Mouse (Mus musculus) testis, adult 2 months (tissue): ENCODE results near the gene Gm11639. TPM values are rescaled to one million over a fixed set of nuclear protein-coding genes. Genes with fewer than 3 reads are reported as not detected.
A peak's percentile ranks its signal among the peaks of the same experiment; 100 is the strongest.

ENCODE experiments used
- H3K27ac ChIP-seq: fragments of 200-500 bp; 2 replicates; pipeline ENCODE4 v1.5.1; 2012; ENCODE audit warnings: low read depth, low read length; ENCODE audit not compliant: control insufficient read depth, insufficient read depth
- H3K27me3 ChIP-seq: fragments of 200-500 bp; 2 replicates; pipeline ENCODE4 v1.6.1; 2012; ENCODE audit warnings: mild to moderate bottlenecking, low read length, moderate library complexity; ENCODE audit not compliant: control insufficient read depth, insufficient read depth
- H3K36me3 ChIP-seq: fragments of 200-500 bp; 2 replicates; pipeline ENCODE4 v1.6.1; 2012; ENCODE audit warnings: mild to moderate bottlenecking, low read length; ENCODE audit not compliant: control insufficient read depth, insufficient read depth
- H3K4me1 ChIP-seq: fragments of 200-500 bp; 2 replicates; pipeline ENCODE4 v1.6.1; 2012; ENCODE audit warnings: low read length; ENCODE audit not compliant: control insufficient read depth, insufficient read depth
- H3K4me3 ChIP-seq: fragments of 200-500 bp; 2 replicates; pipeline ENCODE4 v1.5.1; 2012; ENCODE audit warnings: low read depth, mild to moderate bottlenecking, low read length, moderate library complexity, mixed read lengths; ENCODE audit not compliant: control insufficient read depth
- CTCF ChIP-seq: fragments of 200-500 bp; IDR thresholded peaks from 2 replicates; pipeline ENCODE4 v1.5.1; 2012; ENCODE audit warnings: low read depth, mild to moderate bottlenecking, inconsistent platforms, low read length, moderate library complexity; ENCODE audit not compliant: control insufficient read depth, insufficient read depth, insufficient replicate concordance
- POLR2A ChIP-seq: fragments of 200-500 bp; IDR thresholded peaks from 2 replicates; pipeline ENCODE4 v1.6.1; 2012; ENCODE audit warnings: low read depth, mild to moderate bottlenecking, inconsistent platforms, low read length, moderate library complexity; ENCODE audit not compliant: control insufficient read depth
- polyA plus RNA-seq: library from polyadenylated mRNA; depleted of rRNA; stranded (reverse); fragments of >200 nt; gene quantifications from 2 replicates; pipeline ENCODE4 v1.2.3, GENCODE M21; 2012

The Gm11639 gene
- polyA plus RNA-seq, 1 experiment = 1.5 TPM

GRCm38 (mm10) chr11:104707084-104707483, 21.6 kb downstream of the Gm11639 start:
- H3K27ac ChIP-seq = no peak overlapping the region
- H3K4me1 ChIP-seq = no peaks in the 10 kb centered on the region
- TF ChIP-seq POLR2A (no peak), CTCF (no peak)
- no peaks in the 10 kb centered on the region for H3K36me3 ChIP-seq
- no peak overlapping the region for H3K4me3 ChIP-seq
- H3K27me3 ChIP-seq = no peaks in the 10 kb centered on the region

GRCm38 (mm10) chr11:104744995-104745568, 59.6 kb downstream of the Gm11639 start:
- H3K4me3 ChIP-seq = no peak overlapping the region
- no peak overlapping the region for H3K27ac ChIP-seq
- H3K27me3 ChIP-seq = no peaks in the 10 kb centered on the region
- H3K36me3 ChIP-seq = no peaks in the 10 kb centered on the region
- H3K4me1 ChIP-seq = no peaks in the 10 kb centered on the region
- TF ChIP-seq POLR2A (no peak), CTCF (no peak)

- H3K27ac ChIP-seq = no peak overlapping the region
- H3K4me1 ChIP-seq = no peaks in the 10 kb centered on the region
- no peaks in the 10 kb centered on the region for H3K36me3 ChIP-seq
- TF ChIP-seq CTCF (no peak), POLR2A (no peak)
- H3K27me3 ChIP-seq = no peaks in the 10 kb centered on the region
- H3K4me3 ChIP-seq = no peak overlapping the region
Observed at GRCm38 (mm10) chr11:104765762-104766161, 80.3 kb downstream of the Gm11639 start.

GRCm38 (mm10) chr11:104767068-104767467, 81.6 kb downstream of the Gm11639 start:
- no peak for TF ChIP-seq POLR2A
- TF ChIP-seq CTCF = no peak
- Histone ChIP-seq H3K4me3 (no peak overlapping the region), H3K4me1 (no peaks in the 10 kb centered on the region), H3K36me3 (no peaks in the 10 kb centered on the region), H3K27ac (no peak overlapping the region), H3K27me3 (no peaks in the 10 kb centered on the region)

- H3K27me3 ChIP-seq = no peaks in the 10 kb centered on the region
- H3K4me1 ChIP-seq = no peaks in the 10 kb centered on the region
- TF ChIP-seq CTCF (peak; percentile 68; the same call in 1 of the 2 replicates), POLR2A (no peak)
- no peaks in the 10 kb centered on the region for H3K36me3 ChIP-seq
- H3K27ac ChIP-seq = no peak overlapping the region
- no peak overlapping the region for H3K4me3 ChIP-seq
Observed at GRCm38 (mm10) chr11:104768072-104768471, 82.6 kb downstream of the Gm11639 start.

- H3K4me3 ChIP-seq = no peak overlapping the region
- no peak for TF ChIP-seq POLR2A
- no peak for TF ChIP-seq CTCF
- no peaks in the 10 kb centered on the region for H3K4me1 ChIP-seq
- no peak overlapping the region for H3K27ac ChIP-seq
- H3K36me3 ChIP-seq = no peaks in the 10 kb centered on the region
- H3K27me3 ChIP-seq = no peaks in the 10 kb centered on the region
Observed at GRCm38 (mm10) chr11:104778796-104779195, 93.3 kb downstream of the Gm11639 start.

GRCm38 (mm10) chr11:104944723-104945122, 259.2 kb downstream of the Gm11639 start:
- H3K36me3 ChIP-seq = no peaks in the 10 kb centered on the region
- TF ChIP-seq CTCF = no peak
- no peak for TF ChIP-seq POLR2A
- no peak overlapping the region for H3K27ac ChIP-seq
- H3K4me1 ChIP-seq = no peaks in the 10 kb centered on the region
- H3K27me3 ChIP-seq = no peaks in the 10 kb centered on the region
- H3K4me3 ChIP-seq = no peak overlapping the region

GRCm38 (mm10) chr11:104952349-104952748, 266.8 kb downstream of the Gm11639 start:
- TF ChIP-seq CTCF = no peak
- TF ChIP-seq POLR2A = no peak
- Histone ChIP-seq H3K27me3 (no peaks in the 10 kb centered on the region), H3K36me3 (no peaks in the 10 kb centered on the region), H3K4me1 (no peaks in the 10 kb centered on the region), H3K4me3 (no peak overlapping the region), H3K27ac (no peak overlapping the region)
